Mouse (Mus musculus) leukemia stem cell, adult 10-12 weeks (primary cell): ENCODE measurements around the gene Cyp2a4. TPM values are rescaled to one million over a fixed set of nuclear protein-coding genes. Genes with fewer than 3 reads are reported as not detected.

ENCODE experiments used
- polyA plus RNA-seq: library from polyadenylated mRNA; stranded (reverse); fragments of >175 nt; gene quantifications from 2 replicates; pipeline ENCODE4 v1.2.3, GENCODE M21; 2012; ENCODE audit warnings: low replicate concordance

Cyp2a4 gene
- not detected in 2 replicates for polyA plus RNA-seq

DNA sequence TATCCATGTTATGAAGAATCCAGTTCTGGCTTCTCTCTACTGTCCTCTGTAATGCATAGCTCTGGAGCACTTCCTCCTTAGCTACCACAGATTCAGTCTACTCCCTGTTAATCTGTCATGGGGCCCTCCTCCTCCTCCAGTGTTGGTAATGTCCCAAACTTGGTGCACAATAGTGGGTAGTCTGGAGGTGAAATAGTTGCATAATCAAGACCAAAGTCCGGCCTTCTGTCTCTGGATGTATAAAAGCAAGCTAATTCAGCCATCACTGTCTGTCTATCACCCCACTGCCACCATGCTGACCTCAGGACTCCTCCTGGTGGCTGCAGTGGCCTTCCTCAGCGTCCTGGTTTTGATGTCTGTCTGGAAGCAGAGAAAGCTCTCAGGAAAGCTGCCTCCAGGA is at the start of gene Cyp2a4:
Gene Cyp2a4, plus strand, starts transcription at position 244 of the 400 bp plus-strand sequence.

GRCm38 (mm10) chr7:26260034-26260433 is 46.9 kb upstream of the Cyp2a4 start, which contains the start of gene Vmn1r184:
Vmn1r184 (plus strand) TSS chr7:26260334.

Other genes starting within 250 kb of the Cyp2a4 start
- not detected in 2 replicates for gene Cyp2b13, start 245.7 kb upstream of the Cyp2a4 start, polyA plus RNA-seq
- gene Cyp2b9, start 133.8 kb upstream of the Cyp2a4 start, polyA plus RNA-seq, result not detected in 2 replicates
- not detected in 2 replicates for gene Vmn1r184, start 46.8 kb upstream of the Cyp2a4 start, polyA plus RNA-seq
- gene Nlrp9c, start 96.5 kb downstream of the Cyp2a4 start, polyA plus RNA-seq, result not detected in 2 replicates
- not detected in 2 replicates for gene Nlrp4a, start 127.9 kb downstream of the Cyp2a4 start, polyA plus RNA-seq
- gene Nlrp9a, start 227.9 kb downstream of the Cyp2a4 start, polyA plus RNA-seq, result not detected in 2 replicates